Comparison of ENCODE assay signal across 8 mouse cellular contexts in genomic region chr13:43530129-43530831, GRCm38 (mm10). TPM values are rescaled to one million over a fixed set of nuclear protein-coding genes. Genes with fewer than 3 reads are reported as not detected.
A peak's percentile ranks its signal among the peaks of the same experiment; 100 is the strongest.
DNase-seq lines count a peak whose midpoint lies in the region; ATAC-seq and TF ChIP-seq lines count a peak whose summit lies in the region.

No protein-coding gene starts in this region.

- peak overlapping the region; percentile 69; the same call in 1 of the 2 replicates for H3K27ac ChIP-seq in lung, postnatal 0 days (ENCODE audit: low read length)
- peak overlapping the region; percentile 20 for H3K27ac ChIP-seq in liver, embryonic 11.5 days (ENCODE audit: low read depth, low read length)

- 49% methylated on average over 14 of the region's 14 CpGs for WGBS in lung, postnatal 0 days
- WGBS in liver, embryonic 11.5 days: 39% methylated on average over 14 of the region's 14 CpGs

- no peak overlapping the region for H3K9ac ChIP-seq in lung, postnatal 0 days (replicated peaks; ENCODE audit: low read depth)
- H3K9ac ChIP-seq in liver, embryonic 11.5 days (ENCODE audit: low read depth, low read length): no peak overlapping the region

- H3K4me1 ChIP-seq in lung, postnatal 0 days (ENCODE audit: insufficient read depth, low read depth, low read length): peaks cover 15% of the 10 kb centered on the region; the same call in 1 of the 2 replicates
- H3K4me1 ChIP-seq in liver, embryonic 11.5 days (replicated peaks; ENCODE audit: control insufficient read depth, insufficient read depth, low read length): peaks cover 23% of the 10 kb centered on the region

- no peak for TF ChIP-seq CTCF in lung, postnatal 0 days (IDR thresholded peaks at IDR 0.05)

- H3K4me3 ChIP-seq in lung, postnatal 0 days (ENCODE audit: low read depth, low read length): no peak overlapping the region
- no peak overlapping the region for H3K4me3 ChIP-seq in liver, embryonic 11.5 days (ENCODE audit: low read depth, low read length)

- DNase-seq in lung, postnatal 0 days (ENCODE audit: low spot score): peak; percentile 17
- DNase-seq in lung, postnatal 4 days: no peak
- no peak for DNase-seq in liver, embryonic 11.5 days (ENCODE audit: low spot score)
- peak; percentile 22 for DNase-seq in right cerebral cortex, postnatal 4 days
- no peak for DNase-seq in ovary, postnatal 36 days (ENCODE audit: low spot score)
- no peak for DNase-seq in adrenal gland, postnatal 25 days

- H3K9me3 ChIP-seq in lung, postnatal 0 days (ENCODE audit: low read length): no peaks in the 10 kb centered on the region
- H3K9me3 ChIP-seq in liver, embryonic 11.5 days (ENCODE audit: control insufficient read depth, low read length): no peaks in the 10 kb centered on the region

- no peak overlapping the region for H3K4me2 ChIP-seq in lung, postnatal 0 days (replicated peaks; ENCODE audit: low read depth, low read length)
- peak overlapping the region; percentile 61 for H3K4me2 ChIP-seq in liver, embryonic 11.5 days

- H3K36me3 ChIP-seq in lung, postnatal 0 days (ENCODE audit: insufficient read depth, low read length): no peaks in the 10 kb centered on the region
- no peaks in the 10 kb centered on the region for H3K36me3 ChIP-seq in liver, embryonic 11.5 days (ENCODE audit: control insufficient read depth, insufficient read depth, low read length)

- TF ChIP-seq EP300 in lung, postnatal 0 days (IDR thresholded peaks at IDR 0.05): no peak

- H3K27me3 ChIP-seq in lung, postnatal 0 days (replicated peaks; ENCODE audit: insufficient read depth, low read length): no peaks in the 10 kb centered on the region
- H3K27me3 ChIP-seq in liver, embryonic 11.5 days (replicated peaks; ENCODE audit: control insufficient read depth, insufficient read depth, low read length): no peaks in the 10 kb centered on the region

- no peak for ATAC-seq in lung, postnatal 0 days
- ATAC-seq in frontal cortex, adult (ENCODE audit: low TSS enrichment): peak; percentile 45
- ATAC-seq in liver, embryonic 11.5 days (replicated peaks; ENCODE audit: low FRiP score): peak; percentile 66
- no peak for ATAC-seq in erythroblast, adult 5-6 weeks (replicated peaks; ENCODE audit: low FRiP score, poor library complexity, severe bottlenecking)

RNA-seq across cellular contexts. Expression of gene Mcur1, which starts 29.7 kb away (rescaled TPM):
- 20.0 and 21.0 TPM in 2 replicates for polyA plus RNA-seq in lung, postnatal 0 days (2015; fragmentation: Nextera tagmentation; extraction: Ambion mirVana)
- 12.0 and 12.7 TPM in 2 replicates for polyA plus RNA-seq in liver, embryonic 11.5 days (2014; fragmentation: Nextera tagmentation; extraction: Ambion mirVana)
- 3.8 and 7.5 TPM in 2 replicates for total RNA-seq in erythroblast, adult 5-6 weeks (2015; ENCODE audit: low replicate concordance)
- 3.0 and 9.2 TPM in 2 replicates for total RNA-seq in erythroblast, adult 5-6 weeks (2017; ENCODE audit: low replicate concordance)
- total RNA-seq in adrenal gland, postnatal 25 days (2021): 38.0 and 38.6 TPM in 2 replicates

RNA-seq across cellular contexts. Expression of gene Ranbp9, which starts 49.2 kb away (rescaled TPM):
- 12.4 and 14.2 TPM in 2 replicates for polyA plus RNA-seq in lung, postnatal 0 days (2015; fragmentation: Nextera tagmentation; extraction: Ambion mirVana)
- polyA plus RNA-seq in liver, embryonic 11.5 days (2014; fragmentation: Nextera tagmentation; extraction: Ambion mirVana): 6.3 and 7.1 TPM in 2 replicates
- 35.4 and 65.8 TPM in 2 replicates for total RNA-seq in erythroblast, adult 5-6 weeks (2015; ENCODE audit: low replicate concordance)
- total RNA-seq in erythroblast, adult 5-6 weeks (2017; ENCODE audit: low replicate concordance): 29.8 and 33.5 TPM in 2 replicates
- 56.6 and 64.7 TPM in 2 replicates for total RNA-seq in adrenal gland, postnatal 25 days (2021)

Comparison
In these comparisons a context has a peak if more than half of its experiments do, and no peak if none do; other contexts are left out.
1. DNase-seq: peak in lung, postnatal 0 days (single experiment) and right cerebral cortex, postnatal 4 days (single experiment); none in lung, postnatal 4 days (0 of 2), liver, embryonic 11.5 days (single experiment), ovary, postnatal 36 days (single experiment) and adrenal gland, postnatal 25 days (single experiment).
2. ATAC-seq: peak in frontal cortex, adult (single experiment) and liver, embryonic 11.5 days (single experiment); none in lung, postnatal 0 days (single experiment) and erythroblast, adult 5-6 weeks (single experiment).